Mouse (Mus musculus) hindbrain, embryonic 10.5 days (tissue): ENCODE results near the gene Minos1. TPM values are rescaled to one million over a fixed set of nuclear protein-coding genes. Genes with fewer than 3 reads are reported as not detected.

ENCODE experiments used
- DNase-seq: peaks from one replicate; pipeline ENCODE4 v3.0.0-alpha.2; 2017; ENCODE audit warnings: low spot score
- H3K27ac ChIP-seq: fragments of 300-500 bp; sonication (generic); 2 replicates; pipeline ENCODE4 v1.5.1; 2016; ENCODE audit warnings: mild to moderate bottlenecking, moderate library complexity
- H3K27me3 ChIP-seq: fragments of 300-500 bp; sonication (generic); 2 replicates; pipeline ENCODE4 v1.6.1; 2016; ENCODE audit warnings: mild to moderate bottlenecking; ENCODE audit not compliant: poor library complexity, insufficient read depth, severe bottlenecking
- H3K36me3 ChIP-seq: fragments of 300-500 bp; sonication (generic); 2 replicates; pipeline ENCODE4 v1.6.1; 2016; ENCODE audit warnings: mild to moderate bottlenecking, moderate library complexity
- H3K4me1 ChIP-seq: fragments of 300-500 bp; sonication (generic); replicated peaks from 2 replicates; pipeline ENCODE4 v1.6.1; 2016; ENCODE audit warnings: mild to moderate bottlenecking
- H3K4me3 ChIP-seq: fragments of 300-500 bp; sonication (generic); 2 replicates; pipeline ENCODE4 v1.5.1; 2016; ENCODE audit warnings: mild to moderate bottlenecking, moderate library complexity
- H3K9me3 ChIP-seq: fragments of 300-500 bp; sonication (generic); 2 replicates; pipeline ENCODE4 v1.6.1; 2016; ENCODE audit warnings: mild to moderate bottlenecking, moderate library complexity
- WGBS: fragments of 180-500 bp; shearing (Covaris S2); methylation state at CpG from one replicate; pipeline ENCODE4 v1.1.7; 2016; 5-methylcytosine and 5-hydroxymethylcytosine counted together
- polyA plus RNA-seq: library from polyadenylated mRNA; unstranded; fragments of >200 nt; fragmentation: Nextera tagmentation; extraction: Ambion mirVana; gene quantifications from 2 replicates; pipeline ENCODE4 v1.2.1, GENCODE M21; 2016

Minos1 gene
- polyA plus RNA-seq, 1 experiment from 2014 or later, result 428 TPM

GRCm38 (mm10) chr4:139074060-139074459, 56.9 kb downstream of the Minos1 start:
- Histone ChIP-seq H3K4me3 (peak overlapping the region; percentile 59), H3K4me1 (peaks cover 24% of the 10 kb centered on the region), H3K27ac (no peak overlapping the region), H3K36me3 (no peaks in the 10 kb centered on the region), H3K9me3 (no peaks in the 10 kb centered on the region), H3K27me3 (peaks cover 88% of the 10 kb centered on the region)
- no peak for DNase-seq
- WGBS, result 19% methylated on average over 29 of the region's 29 CpGs

GRCm38 (mm10) chr4:139068287-139068686, 62.6 kb downstream of the Minos1 start:
- no peak for DNase-seq
- Histone ChIP-seq H3K4me3 (no peak overlapping the region), H3K27me3 (peaks cover 56% of the 10 kb centered on the region), H3K4me1 (no peaks in the 10 kb centered on the region), H3K27ac (no peak overlapping the region), H3K36me3 (no peaks in the 10 kb centered on the region), H3K9me3 (no peaks in the 10 kb centered on the region)
- WGBS, result 38% methylated on average over 4 of the region's 4 CpGs

- no peak overlapping the region for H3K27ac ChIP-seq
- no peak overlapping the region for H3K4me3 ChIP-seq
- H3K36me3 ChIP-seq, result no peaks in the 10 kb centered on the region
- H3K4me1 ChIP-seq, result no peaks in the 10 kb centered on the region; the same call in 1 of the 2 replicates
- DNase-seq, result no peak
- H3K27me3 ChIP-seq, result peaks cover 25% of the 10 kb centered on the region
- H3K9me3 ChIP-seq, result no peaks in the 10 kb centered on the region
- WGBS, result 86% methylated on average over 5 of the region's 5 CpGs
Measured at GRCm38 (mm10) chr4:139064831-139065230, 66.1 kb downstream of the Minos1 start.

GRCm38 (mm10) chr4:139059569-139059968, 71.3 kb downstream of the Minos1 start:
- DNase-seq, result peak; percentile 69
- no peak overlapping the region for H3K4me3 ChIP-seq
- H3K27ac ChIP-seq, result no peak overlapping the region
- peaks cover 3% of the 10 kb centered on the region; the same call in 1 of the 2 replicates for H3K27me3 ChIP-seq
- no peaks in the 10 kb centered on the region for H3K9me3 ChIP-seq
- peaks cover 3% of the 10 kb centered on the region for H3K4me1 ChIP-seq
- no peaks in the 10 kb centered on the region for H3K36me3 ChIP-seq
- 6% methylated on average over 7 of the region's 7 CpGs for WGBS

- Histone ChIP-seq H3K27me3 (no peaks in the 10 kb centered on the region), H3K4me3 (no peak overlapping the region), H3K9me3 (no peaks in the 10 kb centered on the region), H3K36me3 (no peaks in the 10 kb centered on the region), H3K4me1 (peaks cover 12% of the 10 kb centered on the region), H3K27ac (no peak overlapping the region)
- DNase-seq, result no peak
- WGBS, result 86% methylated on average over 5 of the region's 5 CpGs
Measured at GRCm38 (mm10) chr4:139058029-139058428, 72.9 kb downstream of the Minos1 start.

- H3K4me1 ChIP-seq, result peaks cover 17% of the 10 kb centered on the region
- no peak for DNase-seq
- H3K27ac ChIP-seq, result no peak overlapping the region
- 81% methylated on average over 5 of the region's 5 CpGs for WGBS
- no peaks in the 10 kb centered on the region for H3K36me3 ChIP-seq
- H3K27me3 ChIP-seq, result no peaks in the 10 kb centered on the region
- H3K4me3 ChIP-seq, result no peak overlapping the region
- H3K9me3 ChIP-seq, result no peaks in the 10 kb centered on the region
Measured at GRCm38 (mm10) chr4:139057291-139057690, 73.6 kb downstream of the Minos1 start.

- Histone ChIP-seq H3K4me1 (peaks cover 17% of the 10 kb centered on the region), H3K27me3 (no peaks in the 10 kb centered on the region), H3K4me3 (no peak overlapping the region), H3K36me3 (no peaks in the 10 kb centered on the region), H3K9me3 (no peaks in the 10 kb centered on the region), H3K27ac (no peak overlapping the region)
- 79% methylated on average over 3 of the region's 3 CpGs for WGBS
- no peak for DNase-seq
Measured at GRCm38 (mm10) chr4:139055744-139056143, 75.2 kb downstream of the Minos1 start.

GRCm38 (mm10) chr4:139055336-139055735, 75.6 kb downstream of the Minos1 start:
- Histone ChIP-seq H3K4me3 (no peak overlapping the region), H3K9me3 (no peaks in the 10 kb centered on the region), H3K36me3 (no peaks in the 10 kb centered on the region), H3K4me1 (peaks cover 17% of the 10 kb centered on the region), H3K27me3 (no peaks in the 10 kb centered on the region), H3K27ac (no peak overlapping the region)
- no peak for DNase-seq
- 87% methylated on average over 4 of the region's 4 CpGs for WGBS

- no peak overlapping the region for H3K27ac ChIP-seq
- H3K27me3 ChIP-seq, result no peaks in the 10 kb centered on the region
- peaks cover 17% of the 10 kb centered on the region; the same call in 1 of the 2 replicates for H3K4me1 ChIP-seq
- no peak for DNase-seq
- no peaks in the 10 kb centered on the region for H3K9me3 ChIP-seq
- H3K36me3 ChIP-seq, result no peaks in the 10 kb centered on the region
- H3K4me3 ChIP-seq, result no peak overlapping the region
- 53% methylated on average over 9 of the region's 9 CpGs for WGBS
Measured at GRCm38 (mm10) chr4:139054300-139054923, 76.5 kb downstream of the Minos1 start.

GRCm38 (mm10) chr4:139053391-139053790, 77.5 kb downstream of the Minos1 start:
- Histone ChIP-seq H3K36me3 (no peaks in the 10 kb centered on the region), H3K4me1 (peaks cover 17% of the 10 kb centered on the region; the same call in 1 of the 2 replicates), H3K27ac (no peak overlapping the region), H3K9me3 (no peaks in the 10 kb centered on the region), H3K27me3 (no peaks in the 10 kb centered on the region), H3K4me3 (no peak overlapping the region)
- 42% methylated on average over 5 of the region's 5 CpGs for WGBS
- DNase-seq, result no peak

GRCm38 (mm10) chr4:139052796-139053195, 78.1 kb downstream of the Minos1 start:
- H3K27me3 ChIP-seq, result no peaks in the 10 kb centered on the region
- 80% methylated on average over 7 of the region's 7 CpGs for whole genome bisulfite sequencing
- DNase-seq, result no peak

More at GRCm38 (mm10) chr4:139052796-139053195, 78.1 kb downstream of the Minos1 start:
- Histone ChIP-seq H3K36me3 (no peaks in the 10 kb centered on the region), H3K4me3 (no peak overlapping the region), H3K4me1 (peaks cover 17% of the 10 kb centered on the region; the same call in 1 of the 2 replicates), H3K27ac (no peak overlapping the region), H3K9me3 (no peaks in the 10 kb centered on the region)
